Mouse (Mus musculus) kidney, embryonic 14.5 days (tissue): ENCODE data around the gene Tmed2. TPM values are rescaled to one million over a fixed set of nuclear protein-coding genes. Genes with fewer than 3 reads are reported as not detected.
A peak's percentile ranks its signal among the peaks of the same experiment; 100 is the strongest.

Experiments used
- ATAC-seq: fragments of 200-750 bp; cut with Nextera tagmentation; 2 replicates; pipeline ENCODE4 v1.8.0; 2017; ENCODE audit warnings: moderate number of reproducible peaks, mild to moderate bottlenecking, moderate TSS enrichment, moderate library complexity; ENCODE audit not compliant: low FRiP score, low TSS enrichment
- H3K27ac ChIP-seq: fragments of 300-500 bp; sonication (generic); 2 replicates; pipeline ENCODE4 v1.5.1; 2014; ENCODE audit warnings: low read depth, mild to moderate bottlenecking, low read length, moderate library complexity, mixed read lengths
- H3K27me3 ChIP-seq: fragments of 300-500 bp; sonication (generic); 2 replicates; pipeline ENCODE4 v1.6.1; 2014; ENCODE audit warnings: mild to moderate bottlenecking, low read length; ENCODE audit not compliant: control insufficient read depth, insufficient read depth
- H3K36me3 ChIP-seq: fragments of 300-500 bp; sonication (generic); 2 replicates; pipeline ENCODE4 v1.6.1; 2014; ENCODE audit warnings: low read length, mixed read lengths; ENCODE audit not compliant: control insufficient read depth, insufficient read depth
- H3K4me1 ChIP-seq: fragments of 300-500 bp; sonication (generic); 2 replicates; pipeline ENCODE4 v1.6.1; 2014; ENCODE audit warnings: low read length, mixed read lengths; ENCODE audit not compliant: control insufficient read depth, insufficient read depth
- H3K4me2 ChIP-seq: fragments of 300-500 bp; sonication (generic); replicated peaks from 2 replicates; pipeline ENCODE4 v1.6.1; 2014; ENCODE audit warnings: low read depth, mild to moderate bottlenecking, low read length
- H3K4me3 ChIP-seq: fragments of 300-500 bp; sonication (generic); 2 replicates; pipeline ENCODE4 v1.5.1; 2014; ENCODE audit warnings: mild to moderate bottlenecking, low read length
- H3K9ac ChIP-seq: fragments of 300-500 bp; sonication (generic); 2 replicates; pipeline ENCODE4 v1.6.1; 2014; ENCODE audit warnings: low read depth, mild to moderate bottlenecking, low read length, moderate library complexity
- H3K9me3 ChIP-seq: fragments of 300-500 bp; sonication (generic); 2 replicates; pipeline ENCODE4 v1.6.1; 2016; ENCODE audit warnings: low read length; ENCODE audit not compliant: control insufficient read depth
- WGBS: fragments of 180-500 bp; shearing (Covaris S2); extraction: QIAGEN DNeasy Blood & Tissue Kit; methylation state at CpG from one replicate; pipeline ENCODE4 v1.1.7; 2014; 5-methylcytosine and 5-hydroxymethylcytosine counted together
- polyA plus RNA-seq: library from polyadenylated mRNA; unstranded; fragments of >200 nt; fragmentation: Nextera tagmentation; extraction: Ambion mirVana; gene quantifications from 2 replicates; pipeline ENCODE4 v1.2.1, GENCODE M21; 2014

The Tmed2 gene
- polyA plus RNA-seq, 1 experiment from 2014 or later, result 564 TPM

DNA sequence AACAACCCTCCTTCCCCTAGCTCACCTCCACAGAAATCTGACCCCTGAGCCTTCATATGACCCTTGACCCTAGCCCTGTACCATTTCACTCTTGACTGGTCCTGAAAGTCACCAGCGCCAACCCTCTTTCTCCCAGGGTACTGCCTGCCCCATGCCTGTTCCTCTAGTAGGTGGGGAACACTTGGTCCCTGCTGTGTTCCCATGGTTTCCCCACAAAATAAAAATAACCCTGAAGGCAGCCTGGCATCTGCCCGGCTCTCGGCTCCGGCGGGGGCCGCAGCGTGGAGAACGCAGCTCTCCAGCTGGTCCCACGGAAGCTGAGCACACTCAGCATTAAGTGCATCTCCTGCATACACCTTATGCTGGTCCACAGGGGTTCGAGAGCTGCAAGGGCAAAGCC, 21.8 kb upstream of the Tmed2 start:
- Histone ChIP-seq H3K27me3 (no peaks in the 10 kb centered on the region), H3K36me3 (peaks cover 35% of the 10 kb centered on the region; the same call in 1 of the 2 replicates), H3K4me2 (no peak overlapping the region), H3K9me3 (0 out of 2 replicates have a peak, but pooled peaks cover 3% of the 10 kb centered on the region), H3K4me3 (no peak overlapping the region), H3K9ac (no peak overlapping the region), H3K4me1 (no peaks in the 10 kb centered on the region), H3K27ac (no peak overlapping the region)
- WGBS, result 85% methylated on average over 10 of the region's 10 CpGs
- no peak for ATAC-seq

GRCm38 (mm10) chr5:124521588-124521987, 18.9 kb upstream of the Tmed2 start:
- no peak for ATAC-seq
- 67% methylated on average over 4 of the region's 4 CpGs for WGBS
- no peak overlapping the region for H3K4me2 ChIP-seq
- H3K4me1 ChIP-seq, result no peaks in the 10 kb centered on the region
- no peak overlapping the region for H3K4me3 ChIP-seq
- peaks cover 23% of the 10 kb centered on the region; the same call in 1 of the 2 replicates for H3K36me3 ChIP-seq
- H3K27me3 ChIP-seq, result no peaks in the 10 kb centered on the region
- 0 out of 2 replicates have a peak, but pooled peaks cover 3% of the 10 kb centered on the region for H3K9me3 ChIP-seq
- no peak overlapping the region for H3K27ac ChIP-seq
- H3K9ac ChIP-seq, result no peak overlapping the region

DNA sequence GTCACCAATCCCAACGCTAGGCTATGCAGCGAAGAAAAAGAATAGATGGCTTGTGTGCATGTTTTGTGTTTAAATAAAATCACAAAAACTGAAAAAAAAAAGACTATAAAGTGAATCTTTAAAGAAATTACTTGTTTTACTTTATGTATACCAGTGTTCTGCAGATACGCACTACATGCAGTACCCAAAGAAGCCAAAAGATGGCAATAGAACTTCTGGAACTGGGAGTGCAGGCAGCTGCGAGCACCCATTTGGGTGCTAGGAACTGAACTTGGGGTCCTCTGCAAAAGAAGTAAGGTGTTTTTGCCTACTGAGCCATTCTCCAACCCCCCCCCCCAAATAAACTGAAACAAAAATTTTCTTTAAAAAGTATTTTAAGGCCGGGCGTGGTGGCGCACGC, 17.5 kb upstream of the Tmed2 start:
- WGBS, result 96% methylated on average over 8 of the region's 8 CpGs
- peaks cover under 1% of the 10 kb centered on the region for H3K4me1 ChIP-seq
- peaks cover 20% of the 10 kb centered on the region; the same call in 1 of the 2 replicates for H3K36me3 ChIP-seq
- no peak for ATAC-seq
- no peak overlapping the region for H3K4me3 ChIP-seq
- no peak overlapping the region for H3K27ac ChIP-seq
- H3K9me3 ChIP-seq, result 0 out of 2 replicates have a peak, but pooled peaks cover 3% of the 10 kb centered on the region
- no peak overlapping the region for H3K9ac ChIP-seq
- H3K4me2 ChIP-seq, result no peak overlapping the region
- H3K27me3 ChIP-seq, result no peaks in the 10 kb centered on the region

DNA sequence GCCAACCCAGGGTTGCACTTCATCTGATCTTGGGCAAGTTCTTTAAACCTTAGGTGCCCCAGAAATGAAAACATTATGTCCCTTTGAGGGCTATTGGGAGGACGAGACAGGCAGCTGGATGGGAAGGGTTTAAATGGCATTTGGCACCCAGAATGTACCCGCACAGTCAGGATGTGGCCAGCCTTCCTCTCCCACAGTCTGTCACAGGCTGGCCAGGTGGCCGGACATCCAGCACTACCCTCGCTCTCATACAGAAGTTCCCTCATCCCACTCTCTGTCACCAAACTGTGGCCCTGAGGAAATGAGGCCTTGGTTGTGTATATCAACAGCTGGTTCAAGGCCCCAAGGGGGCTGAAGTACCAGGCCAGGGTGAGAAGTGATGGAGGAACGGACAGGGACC, 15.6 kb upstream of the Tmed2 start:
- H3K27ac ChIP-seq, result no peak overlapping the region
- 90% methylated on average over 5 of the region's 5 CpGs for WGBS
- no peak overlapping the region for H3K9ac ChIP-seq
- peaks cover 12% of the 10 kb centered on the region; the same call in 1 of the 2 replicates for H3K36me3 ChIP-seq
- ATAC-seq, result no peak
- H3K4me2 ChIP-seq, result no peak overlapping the region
- peaks cover 19% of the 10 kb centered on the region for H3K4me1 ChIP-seq
- H3K4me3 ChIP-seq, result no peak overlapping the region
- no peaks in the 10 kb centered on the region for H3K27me3 ChIP-seq
- 0 out of 2 replicates have a peak, but pooled peaks cover 3% of the 10 kb centered on the region for H3K9me3 ChIP-seq

DNA sequence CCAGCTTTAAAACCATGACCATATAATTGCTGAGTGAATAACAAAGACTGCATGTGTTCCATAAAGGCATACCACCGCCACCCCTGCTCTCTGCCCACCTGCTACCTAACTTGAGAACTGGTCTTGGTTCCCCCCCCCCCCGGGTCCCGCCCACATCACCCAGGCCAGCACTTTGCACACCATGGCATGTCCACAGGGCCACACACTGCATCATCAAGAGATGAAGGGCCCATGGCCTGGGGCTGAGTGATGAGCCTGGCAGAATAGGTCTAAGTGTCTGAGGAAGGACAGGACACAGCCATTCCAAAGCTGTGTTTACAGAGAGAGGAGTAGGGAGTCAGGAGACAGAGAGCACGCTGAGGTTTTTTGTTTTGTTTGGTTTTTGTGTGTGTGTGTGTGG, 12.1 kb upstream of the Tmed2 start:
- no peaks in the 10 kb centered on the region; the same call in 1 of the 2 replicates for H3K36me3 ChIP-seq
- H3K4me1 ChIP-seq, result peaks cover 37% of the 10 kb centered on the region
- H3K9me3 ChIP-seq, result no peaks in the 10 kb centered on the region
- H3K4me3 ChIP-seq, result peak overlapping the region; percentile 84; the same call in 1 of the 2 replicates
- peak overlapping the region; percentile 50 for H3K9ac ChIP-seq
- peak overlapping the region; percentile 88 for H3K4me2 ChIP-seq
- ATAC-seq, result no peak
- no peaks in the 10 kb centered on the region for H3K27me3 ChIP-seq
- H3K27ac ChIP-seq, result peak overlapping the region; percentile 65; the same call in 1 of the 2 replicates
- 62% methylated on average over 4 of the region's 4 CpGs for WGBS

GRCm38 (mm10) chr5:124528791-124529190, 11.7 kb upstream of the Tmed2 start:
- H3K4me3 ChIP-seq, result peak overlapping the region; percentile 84
- 23% methylated on average over 9 of the region's 9 CpGs for WGBS
- peak overlapping the region; percentile 65; the same call in 1 of the 2 replicates for H3K27ac ChIP-seq
- H3K36me3 ChIP-seq, result no peaks in the 10 kb centered on the region; the same call in 1 of the 2 replicates
- no peaks in the 10 kb centered on the region for H3K27me3 ChIP-seq
- ATAC-seq, result no peak
- H3K9ac ChIP-seq, result peak overlapping the region; percentile 50
- no peaks in the 10 kb centered on the region for H3K9me3 ChIP-seq
- H3K4me2 ChIP-seq, result peak overlapping the region; percentile 88
- H3K4me1 ChIP-seq, result peaks cover 37% of the 10 kb centered on the region

DNA sequence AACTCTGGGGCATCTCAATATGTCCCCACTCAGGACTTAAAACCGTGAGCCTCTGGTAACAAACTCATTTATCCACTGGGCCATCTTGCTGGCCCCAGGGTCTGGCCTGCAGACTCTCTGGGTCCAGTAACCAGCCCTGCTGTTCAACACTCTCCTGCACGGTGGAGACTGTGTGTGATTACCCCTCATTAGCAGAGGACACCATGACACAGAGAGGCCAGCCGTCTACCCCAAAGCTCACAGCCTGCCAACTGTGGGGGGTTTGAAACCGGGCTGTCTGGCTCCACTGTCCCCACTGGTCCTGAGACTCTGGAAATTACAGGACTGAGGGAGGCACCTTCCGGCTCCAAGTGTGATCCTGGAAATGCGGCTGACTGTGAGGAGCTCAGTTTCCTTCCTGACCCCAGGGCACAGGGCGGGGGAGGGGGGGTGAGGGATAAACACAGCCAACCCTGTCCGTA, 11.3 kb upstream of the Tmed2 start:
- Histone ChIP-seq H3K27ac (peak overlapping the region; percentile 65; the same call in 1 of the 2 replicates), H3K9me3 (no peaks in the 10 kb centered on the region), H3K4me1 (peaks cover 37% of the 10 kb centered on the region), H3K36me3 (no peaks in the 10 kb centered on the region; the same call in 1 of the 2 replicates), H3K9ac (peak overlapping the region; percentile 50; the same call in 1 of the 2 replicates), H3K4me2 (peak overlapping the region; percentile 88), H3K27me3 (no peaks in the 10 kb centered on the region), H3K4me3 (peak overlapping the region; percentile 84)
- WGBS, result 11% methylated on average over 8 of the region's 8 CpGs
- 0 out of 2 replicates have a peak, but pooled peaks have one; percentile 2 for ATAC-seq

- H3K4me3 ChIP-seq, result peak overlapping the region; percentile 84
- H3K4me2 ChIP-seq, result peak overlapping the region; percentile 88
- ATAC-seq, result no peak
- WGBS, result 42% methylated on average over 8 of the region's 8 CpGs
- H3K27ac ChIP-seq, result peak overlapping the region; percentile 65; the same call in 1 of the 2 replicates
- peaks cover 37% of the 10 kb centered on the region for H3K4me1 ChIP-seq
- no peaks in the 10 kb centered on the region for H3K27me3 ChIP-seq
- no peaks in the 10 kb centered on the region; the same call in 1 of the 2 replicates for H3K36me3 ChIP-seq
- no peaks in the 10 kb centered on the region for H3K9me3 ChIP-seq
- peak overlapping the region; percentile 50; the same call in 1 of the 2 replicates for H3K9ac ChIP-seq
Measured at GRCm38 (mm10) chr5:124529697-124530096, 10.8 kb upstream of the Tmed2 start.
